Mouse (Mus musculus) embryonic facial prominence, embryonic 14.5 days (tissue): ENCODE results near the gene Htr1a. TPM values are rescaled to one million over a fixed set of nuclear protein-coding genes. Genes with fewer than 3 reads are reported as not detected.

ENCODE experiments used
- ATAC-seq: fragments of 200-750 bp; cut with Nextera tagmentation; 2 replicates; pipeline ENCODE4 v1.8.0; 2017; ENCODE audit warnings: low read depth, moderate number of reproducible peaks, moderate TSS enrichment
- DNase-seq: peaks from one replicate; pipeline ENCODE4 v3.0.0-alpha.2; 2015; ENCODE audit warnings: low spot score
- H3K27ac ChIP-seq: fragments of 300-500 bp; sonication (generic); replicated peaks from 2 replicates; pipeline ENCODE4 v1.5.1; 2014; ENCODE audit warnings: low read depth, mild to moderate bottlenecking, low read length, moderate library complexity
- H3K27me3 ChIP-seq: fragments of 300-500 bp; sonication (generic); replicated peaks from 2 replicates; pipeline ENCODE4 v1.6.1; 2014; ENCODE audit warnings: low read length; ENCODE audit not compliant: control insufficient read depth, insufficient read depth
- H3K36me3 ChIP-seq: fragments of 300-500 bp; sonication (generic); 2 replicates; pipeline ENCODE4 v1.6.1; 2014; ENCODE audit warnings: low read length, mixed read lengths; ENCODE audit not compliant: control insufficient read depth, insufficient read depth
- H3K4me1 ChIP-seq: fragments of 300-500 bp; sonication (generic); 2 replicates; pipeline ENCODE4 v1.6.1; 2014; ENCODE audit warnings: antibody characterized with exemption, low read length; ENCODE audit not compliant: control insufficient read depth, insufficient read depth
- H3K4me2 ChIP-seq: fragments of 300-500 bp; sonication (generic); 2 replicates; pipeline ENCODE4 v1.6.1; 2014; ENCODE audit warnings: low read depth, mild to moderate bottlenecking, low read length, moderate library complexity, mixed read lengths
- H3K4me3 ChIP-seq: fragments of 300-500 bp; sonication (generic); 2 replicates; pipeline ENCODE4 v1.5.1; 2014; ENCODE audit warnings: low read depth, mild to moderate bottlenecking, low read length
- H3K9ac ChIP-seq: fragments of 300-500 bp; sonication (generic); 2 replicates; pipeline ENCODE4 v1.6.1; 2014; ENCODE audit warnings: low read depth, mild to moderate bottlenecking, low read length, moderate library complexity, mixed read lengths
- H3K9me3 ChIP-seq: fragments of 300-500 bp; sonication (generic); 2 replicates; pipeline ENCODE4 v1.6.1; 2016; ENCODE audit warnings: low read length; ENCODE audit not compliant: control insufficient read depth
- WGBS: fragments of 180-500 bp; shearing (Covaris S2); extraction: QIAGEN DNeasy Blood & Tissue Kit; methylation state at CpG from one replicate; pipeline ENCODE4 v1.1.7; 2014; 5-methylcytosine and 5-hydroxymethylcytosine counted together
- polyA plus RNA-seq: library from polyadenylated mRNA; unstranded; fragments of >200 nt; fragmentation: Nextera tagmentation; extraction: Ambion mirVana; gene quantifications from 2 replicates; pipeline ENCODE4 v1.2.1, GENCODE M21; 2014

Gene Htr1a
- 0.14 and 0.18 TPM in 2 replicates for polyA plus RNA-seq

- no peaks in the 10 kb centered on the region for H3K36me3 ChIP-seq
- no peaks in the 10 kb centered on the region for H3K4me1 ChIP-seq
- H3K4me2 ChIP-seq: peak within 1 kb of the TSS; percentile 31
- no peak for DNase-seq
- no peak within 1 kb of the TSS for H3K9ac ChIP-seq
- no peak for ATAC-seq
- WGBS: 5% methylated on average over 8 of the region's 8 CpGs
- peak within 1 kb of the TSS; percentile 10; the same call in 1 of the 2 replicates for H3K4me3 ChIP-seq
- H3K27me3 ChIP-seq: peaks cover 48% of the 10 kb centered on the region
- no peak within 1 kb of the TSS for H3K27ac ChIP-seq
- no peaks in the 10 kb centered on the region for H3K9me3 ChIP-seq
Observed at GRCm38 (mm10) chr13:105443339-105443738, at the start of gene Htr1a. Gene Htr1a, plus strand, starts transcription at chr13:105443639.

- Histone ChIP-seq H3K36me3 (no peaks in the 10 kb centered on the region), H3K4me3 (no peak overlapping the region), H3K9me3 (no peaks in the 10 kb centered on the region), H3K4me2 (no peak overlapping the region), H3K9ac (no peak overlapping the region), H3K4me1 (no peaks in the 10 kb centered on the region), H3K27ac (no peak overlapping the region), H3K27me3 (no peaks in the 10 kb centered on the region)
- DNase-seq (peak; percentile 17), ATAC-seq (0 out of 2 replicates have a peak, but pooled peaks have one; percentile 26)
- 68% methylated on average over 10 of the region's 10 CpGs for WGBS
Observed at GRCm38 (mm10) chr13:105411535-105412326, 31.7 kb upstream of the Htr1a start.

DNA sequence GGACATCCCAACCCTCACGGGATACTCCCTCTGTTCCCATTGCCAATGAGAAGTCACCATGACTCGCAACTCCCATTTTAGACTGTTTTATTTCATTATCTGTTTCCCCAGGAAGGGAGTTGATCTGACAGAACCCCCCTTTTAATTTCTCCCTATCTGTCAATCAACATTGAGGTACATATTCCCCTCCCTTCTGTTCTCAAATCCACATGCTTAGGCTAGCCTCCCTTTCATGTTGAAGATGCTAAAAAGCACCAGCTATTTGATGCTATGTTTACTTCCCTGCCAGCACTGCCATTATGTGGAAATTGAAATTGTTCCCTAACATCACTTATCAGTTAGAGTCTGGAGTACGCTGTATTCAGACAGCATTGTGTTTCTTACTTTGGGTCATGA is 31.1 kb upstream of the Htr1a start:
- H3K9ac ChIP-seq: no peak overlapping the region
- DNase-seq (no peak), ATAC-seq (no peak)
- H3K4me2 ChIP-seq: no peak overlapping the region
- H3K36me3 ChIP-seq: no peaks in the 10 kb centered on the region
- no peak overlapping the region for H3K4me3 ChIP-seq
- H3K9me3 ChIP-seq: no peaks in the 10 kb centered on the region
- H3K4me1 ChIP-seq: no peaks in the 10 kb centered on the region
- WGBS: 90% methylated on average over 3 of the region's 3 CpGs
- no peak overlapping the region for H3K27ac ChIP-seq
- no peaks in the 10 kb centered on the region for H3K27me3 ChIP-seq

GRCm38 (mm10) chr13:105433141-105433540 is 10.3 kb upstream of the Htr1a start:
- DNase-seq (no peak), ATAC-seq (no peak)
- 75% methylated on average over 2 of the region's 2 CpGs for WGBS
- Histone ChIP-seq H3K9ac (no peak overlapping the region), H3K27me3 (no peaks in the 10 kb centered on the region), H3K27ac (no peak overlapping the region), H3K9me3 (no peaks in the 10 kb centered on the region), H3K4me3 (no peak overlapping the region), H3K4me1 (no peaks in the 10 kb centered on the region), H3K4me2 (no peak overlapping the region), H3K36me3 (no peaks in the 10 kb centered on the region)

DNA sequence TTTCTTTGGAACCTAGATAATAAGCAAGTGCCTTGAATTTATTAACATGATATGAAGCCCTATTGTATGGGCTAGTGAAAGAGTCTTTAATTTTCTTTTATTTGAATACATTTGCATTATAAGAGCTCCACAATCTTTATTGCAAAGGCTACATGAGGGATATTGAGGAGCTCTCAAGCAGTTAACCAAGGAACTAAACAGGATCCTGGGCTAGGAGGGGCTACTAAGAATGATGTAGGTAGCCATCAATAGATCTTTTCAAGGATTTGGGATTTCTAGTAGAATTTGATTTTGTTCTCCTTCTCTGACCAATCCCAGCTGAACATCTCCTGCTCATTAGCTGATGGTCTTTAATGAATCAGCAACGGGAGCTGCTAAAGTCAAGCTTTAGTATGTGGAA is 9.8 kb upstream of the Htr1a start:
- Histone ChIP-seq H3K27ac (no peak overlapping the region), H3K9ac (no peak overlapping the region), H3K9me3 (no peaks in the 10 kb centered on the region), H3K4me3 (no peak overlapping the region), H3K4me1 (no peaks in the 10 kb centered on the region), H3K27me3 (no peaks in the 10 kb centered on the region), H3K36me3 (no peaks in the 10 kb centered on the region), H3K4me2 (no peak overlapping the region)
- ATAC-seq (no peak), DNase-seq (no peak)
- 77% methylated on average over 1 of the region's 1 CpGs for WGBS

GRCm38 (mm10) chr13:105442576-105442975 is 863 bp upstream of the Htr1a start:
- no peak overlapping the region for H3K4me2 ChIP-seq

GRCm38 (mm10) chr13:105443871-105444237 is 415 bp downstream of the Htr1a start:
- peaks cover 48% of the 10 kb centered on the region for H3K27me3 ChIP-seq
- under 1% methylated on average over 13 of the region's 15 CpGs for WGBS
- peak overlapping the region; percentile 31 for H3K4me2 ChIP-seq
- no peak overlapping the region for H3K27ac ChIP-seq
- H3K9ac ChIP-seq: no peak overlapping the region
- H3K9me3 ChIP-seq: no peaks in the 10 kb centered on the region
- peak overlapping the region; percentile 10; the same call in 1 of the 2 replicates for H3K4me3 ChIP-seq
- DNase-seq: peak; percentile 4
- no peaks in the 10 kb centered on the region for H3K4me1 ChIP-seq
- no peaks in the 10 kb centered on the region for H3K36me3 ChIP-seq
- ATAC-seq: no peak

More at GRCm38 (mm10) chr13:105442576-105442975, 863 bp upstream of the Htr1a start:
- Histone ChIP-seq H3K27ac (no peak overlapping the region), H3K36me3 (no peaks in the 10 kb centered on the region), H3K4me3 (no peak overlapping the region), H3K9me3 (no peaks in the 10 kb centered on the region), H3K27me3 (peaks cover 48% of the 10 kb centered on the region), H3K9ac (no peak overlapping the region), H3K4me1 (no peaks in the 10 kb centered on the region)
- WGBS: 5% methylated on average over 6 of the region's 6 CpGs
- ATAC-seq: no peak
- peak; percentile 83 for DNase-seq

- no peaks in the 10 kb centered on the region for H3K4me1 ChIP-seq
- H3K27ac ChIP-seq: no peak overlapping the region
- H3K36me3 ChIP-seq: no peaks in the 10 kb centered on the region
- WGBS: 1% methylated on average over 39 of the region's 39 CpGs
- peaks cover 48% of the 10 kb centered on the region for H3K27me3 ChIP-seq
- no peaks in the 10 kb centered on the region for H3K9me3 ChIP-seq
- DNase-seq (no peak), ATAC-seq (no peak)
- H3K9ac ChIP-seq: no peak overlapping the region
- H3K4me2 ChIP-seq: peak overlapping the region; percentile 31
- H3K4me3 ChIP-seq: peak overlapping the region; percentile 10; the same call in 1 of the 2 replicates
Observed at GRCm38 (mm10) chr13:105444238-105444894, 927 bp downstream of the Htr1a start.
